Mouse (Mus musculus) liver, adult 2 months (tissue): Measurements from ENCODE around the gene Spata13.

Experiments
- CTCF ChIP-seq: fragments of 200-500 bp; IDR thresholded peaks from 2 replicates; pipeline ENCODE4 v1.5.1; 2011; ENCODE audit warnings: low read depth, low read length, control low read depth
- POLR2A ChIP-seq: fragments of 200-500 bp; IDR thresholded peaks from 2 replicates; pipeline ENCODE4 v1.6.1; 2011; ENCODE audit warnings: low read length, control low read depth; ENCODE audit not compliant: insufficient read depth; ENCODE audit errors: extremely low read depth

GRCm38 (mm10) chr14:60747154-60747870, 113.5 kb downstream of the Spata13 start:
- TF ChIP-seq CTCF = no peak
- TF ChIP-seq POLR2A = no peak
